In the genomic region with DNA sequence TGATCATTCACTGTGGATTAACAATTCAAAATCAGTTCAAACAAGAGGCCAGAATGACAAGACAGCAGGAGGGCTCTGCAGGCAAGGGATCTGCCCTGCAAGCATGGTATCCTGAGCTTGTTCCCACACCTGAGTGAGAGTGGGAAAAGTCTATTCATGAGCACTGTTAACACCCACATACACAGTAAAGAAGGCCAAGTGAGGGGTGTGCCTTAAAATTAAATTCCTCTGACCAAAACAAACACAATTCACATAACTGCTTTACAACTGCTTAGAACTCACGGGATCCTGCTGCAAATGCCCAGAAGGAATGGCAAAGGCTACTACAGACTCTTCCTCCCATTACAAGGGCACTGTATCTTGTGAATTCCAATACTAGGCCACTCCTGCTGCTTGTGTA, we compare ENCODE assay signal across 24 mouse cellular contexts.
"Had no signal": no experiment of that assay in that cellular context is flagged by ENCODE, and none has a peak within 500 bp of the region (broad histone marks: within the 10 kb centered on the region; RNA-seq: fewer than 3 reads in every experiment).

No protein-coding gene starts in this region.

- H3K4me1 ChIP-seq: heart, embryonic 10.5 days; intestine, embryonic 15.5 days had no signal

- H3K4me3 ChIP-seq: gastrocnemius, adult 2 months; heart, embryonic 10.5 days; heart, embryonic 12.5 days; hindbrain, embryonic 10.5 days; hindbrain, embryonic 12.5 days; intestine, embryonic 15.5 days; left cerebral cortex, adult 2 months; limb, embryonic 10.5 days; limb, embryonic 12.5 days had no signal

- DNase-seq: gastrocnemius, adult 2 months; gastrocnemius, postnatal 10 days; gastrocnemius, postnatal 25 days; heart, adult 18-20 months; heart, postnatal 10 days; heart, postnatal 4 days; kidney, adult 18-20 months; kidney, adult 8-10 months; kidney, postnatal 10 days; kidney, postnatal 25 days; kidney, postnatal 4 days; liver had no signal

- H3K27ac ChIP-seq: gastrocnemius, adult 2 months; heart, embryonic 10.5 days; hindbrain, embryonic 10.5 days; hindbrain, embryonic 12.5 days; hindbrain, embryonic 14.5 days; intestine, embryonic 15.5 days; limb, embryonic 10.5 days; limb, embryonic 12.5 days had no signal

- H3K27me3 ChIP-seq: heart, embryonic 12.5 days; hindbrain, embryonic 12.5 days; intestine, embryonic 15.5 days; limb, embryonic 12.5 days had no signal

- H3K36me3 ChIP-seq: heart, embryonic 10.5 days; intestine, embryonic 15.5 days; limb, embryonic 10.5 days; limb, embryonic 12.5 days had no signal

- H3K9ac ChIP-seq: heart, embryonic 12.5 days; hindbrain, embryonic 12.5 days; hindbrain, embryonic 14.5 days; intestine, embryonic 15.5 days; limb, embryonic 12.5 days had no signal

- ATAC-seq: hindbrain, embryonic 16.5 days; inflammation-experienced regulatory T-cells, adult 6 months; intestine, embryonic 15.5 days; intestine, postnatal 0 days had no signal

- H3K4me2 ChIP-seq: heart, embryonic 12.5 days; hindbrain, embryonic 12.5 days; hindbrain, embryonic 14.5 days; intestine, embryonic 15.5 days; limb, embryonic 12.5 days had no signal

- H3K9me3 ChIP-seq: heart, embryonic 10.5 days; hindbrain, embryonic 10.5 days; intestine, embryonic 15.5 days; limb, embryonic 10.5 days; limb, embryonic 12.5 days had no signal
